Mouse (Mus musculus): ENCODE data around the gene Slc38a3. TPM values are rescaled to one million over a fixed set of nuclear protein-coding genes. Genes with fewer than 3 reads are reported as not detected.

Gene Slc38a3
- polyA plus RNA-seq, 1 experiment = not detected

GRCm38 (mm10) chr9:107648767-107649166, 20.6 kb downstream of the Slc38a3 start:
- H3K4me3 ChIP-seq (ENCODE audit: insufficient read depth, low read depth, low read length) = no peak overlapping the region
- TF ChIP-seq POLR2A (IDR thresholded peaks at IDR 0.05; ENCODE audit: insufficient read depth, low read depth, low read length) = no peak
- no peak for TF ChIP-seq CTCF (IDR thresholded peaks at IDR 0.05; ENCODE audit: insufficient read depth, low read depth, low read length)
- H3K27ac ChIP-seq (ENCODE audit: insufficient read depth, low read depth, low read length) = no peak overlapping the region
- peaks cover 11% of the 10 kb centered on the region for H3K4me1 ChIP-seq (ENCODE audit: control insufficient read depth, insufficient read depth, low read length)
- 85% methylated on average over 3 of the region's 3 CpGs for WGBS

DNA sequence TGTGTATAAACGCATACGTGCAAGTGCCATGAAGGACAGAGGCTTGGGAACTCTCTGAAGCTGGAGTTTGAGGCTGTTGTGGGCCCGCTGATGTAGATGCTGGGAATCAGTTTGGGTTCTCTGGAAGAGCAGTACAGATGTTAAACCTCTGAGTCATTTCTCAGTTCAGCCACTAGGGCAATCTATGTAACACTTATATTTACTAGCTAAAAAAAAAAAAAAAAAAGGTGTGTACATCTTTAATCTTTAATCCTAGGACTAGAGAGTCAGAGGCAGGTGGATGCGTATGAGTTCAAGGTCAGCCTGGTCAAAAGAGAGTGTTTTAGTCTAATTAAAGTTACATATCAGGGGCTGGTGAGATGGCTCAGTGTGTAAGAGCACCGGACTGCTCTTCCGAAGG, 22.4 kb downstream of the Slc38a3 start:
- 92% methylated on average over 6 of the region's 6 CpGs for WGBS
- Histone ChIP-seq H3K4me3 (ENCODE audit: insufficient read depth, low read depth, low read length) (no peak overlapping the region), H3K4me1 (ENCODE audit: control insufficient read depth, insufficient read depth, low read length) (peaks cover 11% of the 10 kb centered on the region), H3K27ac (ENCODE audit: insufficient read depth, low read depth, low read length) (no peak overlapping the region)
- TF ChIP-seq CTCF (IDR thresholded peaks at IDR 0.05; ENCODE audit: insufficient read depth, low read depth, low read length) (no peak), POLR2A (IDR thresholded peaks at IDR 0.05; ENCODE audit: insufficient read depth, low read depth, low read length) (no peak)

DNA sequence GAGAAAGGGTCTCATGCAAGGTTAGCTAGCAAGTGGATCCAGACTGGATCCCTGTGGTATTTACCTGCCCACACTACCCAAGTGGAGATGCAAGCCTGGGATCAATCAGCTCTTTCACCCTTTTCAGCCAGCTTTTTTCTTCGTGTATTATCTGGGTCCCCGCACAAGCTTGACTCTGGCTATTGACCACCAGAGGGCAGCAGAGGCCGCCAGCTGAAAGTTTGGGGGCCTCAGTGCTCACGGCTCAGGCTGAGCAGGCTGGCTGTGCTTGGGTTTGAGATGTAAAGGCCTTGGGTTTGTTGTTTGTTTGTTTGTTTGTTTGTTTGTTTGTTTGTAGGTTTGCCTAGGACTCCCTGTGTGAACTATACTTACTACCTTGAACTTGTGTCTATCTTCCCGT, 23.8 kb downstream of the Slc38a3 start:
- Histone ChIP-seq H3K4me1 (ENCODE audit: control insufficient read depth, insufficient read depth, low read length) (peaks cover 9% of the 10 kb centered on the region), H3K4me3 (ENCODE audit: insufficient read depth, low read depth, low read length) (no peak overlapping the region), H3K27ac (ENCODE audit: insufficient read depth, low read depth, low read length) (no peak overlapping the region)
- TF ChIP-seq POLR2A (IDR thresholded peaks at IDR 0.05; ENCODE audit: insufficient read depth, low read depth, low read length) = no peak
- TF ChIP-seq CTCF (IDR thresholded peaks at IDR 0.05; ENCODE audit: insufficient read depth, low read depth, low read length) = peak; percentile 89
- WGBS = 16% methylated on average over 5 of the region's 5 CpGs

- TF ChIP-seq CTCF (IDR thresholded peaks at IDR 0.05; ENCODE audit: insufficient read depth, low read depth, low read length) (no peak), POLR2A (IDR thresholded peaks at IDR 0.05; ENCODE audit: insufficient read depth, low read depth, low read length) (no peak)
- Histone ChIP-seq H3K4me1 (ENCODE audit: control insufficient read depth, insufficient read depth, low read length) (peaks cover 4% of the 10 kb centered on the region), H3K27ac (ENCODE audit: insufficient read depth, low read depth, low read length) (no peak overlapping the region), H3K4me3 (ENCODE audit: insufficient read depth, low read depth, low read length) (no peak overlapping the region)
- WGBS = 52% methylated on average over 7 of the region's 7 CpGs
Measured at GRCm38 (mm10) chr9:107645153-107645510, 24.2 kb downstream of the Slc38a3 start.

DNA sequence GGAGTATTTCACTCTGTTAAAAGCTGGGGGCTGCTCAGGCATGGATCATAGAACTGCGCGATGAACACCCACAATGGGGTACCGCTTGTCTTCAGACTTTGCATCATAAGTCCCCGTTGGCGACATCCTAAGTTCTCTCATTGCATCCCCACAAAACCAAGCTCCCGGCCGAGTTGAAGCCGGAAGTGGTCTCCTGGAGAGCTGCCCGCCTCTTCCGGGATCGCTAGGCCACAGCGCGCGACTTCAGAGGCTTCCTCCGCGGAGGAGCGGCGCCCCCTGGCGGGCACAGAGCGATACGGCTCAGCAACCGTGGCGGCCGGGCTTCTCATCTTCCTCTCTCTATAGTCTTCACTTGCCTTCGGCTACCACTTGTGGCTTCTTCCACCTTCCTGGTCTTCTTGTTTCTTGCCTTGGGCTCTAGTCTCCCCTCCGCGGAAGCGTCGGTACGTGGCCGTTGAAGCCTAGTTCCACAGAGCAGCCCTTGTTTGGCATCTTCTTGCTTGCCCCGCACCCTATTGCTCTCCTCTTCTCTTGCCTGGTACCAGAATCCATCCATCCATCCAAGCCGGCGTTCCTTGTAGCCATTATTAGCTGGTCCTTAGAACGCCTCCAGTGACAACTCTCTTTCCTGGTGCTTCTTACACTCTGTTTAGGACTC, 24.7 kb downstream of the Slc38a3 start:
- H3K4me1 ChIP-seq (ENCODE audit: control insufficient read depth, insufficient read depth, low read length) = peaks cover 3% of the 10 kb centered on the region
- 3% methylated on average over 35 of the region's 35 CpGs for WGBS
- H3K27ac ChIP-seq (ENCODE audit: insufficient read depth, low read depth, low read length) = peak overlapping the region; percentile 32
- H3K4me3 ChIP-seq (ENCODE audit: insufficient read depth, low read depth, low read length) = peak overlapping the region; percentile 44
- TF ChIP-seq POLR2A (IDR thresholded peaks at IDR 0.05; ENCODE audit: insufficient read depth, low read depth, low read length) (peak; percentile 64), CTCF (IDR thresholded peaks at IDR 0.05; ENCODE audit: insufficient read depth, low read depth, low read length) (peak; percentile 98)

GRCm38 (mm10) chr9:107643544-107644214, 25.7 kb downstream of the Slc38a3 start:
- Histone ChIP-seq H3K4me3 (ENCODE audit: insufficient read depth, low read depth, low read length) (no peak overlapping the region), H3K4me1 (ENCODE audit: control insufficient read depth, insufficient read depth, low read length) (peaks cover 3% of the 10 kb centered on the region), H3K27ac (ENCODE audit: insufficient read depth, low read depth, low read length) (no peak overlapping the region)
- WGBS = 94% methylated on average over 13 of the region's 13 CpGs
- TF ChIP-seq CTCF (IDR thresholded peaks at IDR 0.05; ENCODE audit: insufficient read depth, low read depth, low read length) (no peak), POLR2A (IDR thresholded peaks at IDR 0.05; ENCODE audit: insufficient read depth, low read depth, low read length) (no peak)

- no peak overlapping the region for H3K4me3 ChIP-seq (ENCODE audit: insufficient read depth, low read depth, low read length)
- no peak overlapping the region for H3K27ac ChIP-seq (ENCODE audit: insufficient read depth, low read depth, low read length)
- TF ChIP-seq CTCF (IDR thresholded peaks at IDR 0.05; ENCODE audit: insufficient read depth, low read depth, low read length) = no peak
- peaks cover 8% of the 10 kb centered on the region for H3K4me1 ChIP-seq (ENCODE audit: control insufficient read depth, insufficient read depth, low read length)
- 40% methylated on average over 8 of the region's 8 CpGs for WGBS
Measured at GRCm38 (mm10) chr9:107641666-107642065, 27.7 kb downstream of the Slc38a3 start.

DNA sequence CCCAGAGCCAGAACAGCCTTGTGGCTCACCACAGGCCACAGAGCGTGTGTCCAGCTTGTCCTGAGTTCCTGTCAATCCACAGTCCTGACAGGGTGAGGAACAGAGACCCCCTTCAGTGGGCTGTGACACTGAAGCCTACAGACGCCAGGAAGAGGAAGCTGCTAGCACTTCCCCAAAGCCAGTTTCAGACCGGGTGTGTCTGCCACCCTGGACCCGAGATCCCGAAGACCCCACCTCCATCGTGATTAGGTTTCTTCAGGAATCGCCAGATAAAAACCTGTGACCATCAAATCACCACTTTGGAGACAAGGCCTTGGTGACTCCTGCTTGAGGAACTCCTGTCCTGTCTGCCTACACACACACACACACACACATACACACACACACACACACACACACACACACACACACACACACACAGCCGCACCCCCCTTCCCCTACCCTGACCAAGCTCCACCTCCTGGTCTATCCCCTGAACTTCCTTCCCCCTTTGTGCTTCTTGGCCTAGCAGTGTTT, 29.0 kb downstream of the Slc38a3 start:
- 51% methylated on average over 8 of the region's 8 CpGs for WGBS
- Histone ChIP-seq H3K4me1 (ENCODE audit: control insufficient read depth, insufficient read depth, low read length) (peaks cover 8% of the 10 kb centered on the region), H3K4me3 (ENCODE audit: insufficient read depth, low read depth, low read length) (no peak overlapping the region), H3K27ac (ENCODE audit: insufficient read depth, low read depth, low read length) (no peak overlapping the region)
- TF ChIP-seq CTCF (IDR thresholded peaks at IDR 0.05; ENCODE audit: insufficient read depth, low read depth, low read length) = no peak

DNA sequence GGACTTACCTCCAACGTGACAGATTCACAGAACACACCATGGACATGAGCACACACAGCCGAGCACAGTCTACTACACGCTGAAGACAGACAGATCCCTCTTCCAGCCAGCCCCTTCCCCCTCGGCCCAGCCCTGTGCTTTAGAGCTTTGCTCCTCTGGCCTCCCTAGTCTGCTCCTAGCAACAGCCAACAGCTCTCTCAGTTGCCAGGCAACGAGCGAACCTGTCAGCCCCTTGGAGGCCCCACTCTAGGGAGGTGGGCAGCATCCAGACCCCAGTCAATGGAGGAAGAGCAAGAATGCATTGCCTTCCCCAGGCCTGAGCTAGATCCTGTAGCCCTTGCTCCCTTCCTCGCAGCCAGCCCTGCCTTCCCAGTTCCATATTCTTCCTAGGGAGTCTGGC, 32.3 kb downstream of the Slc38a3 start:
- Histone ChIP-seq H3K27ac (ENCODE audit: insufficient read depth, low read depth, low read length) (no peak overlapping the region; the same call in 1 of the 2 replicates), H3K4me3 (ENCODE audit: insufficient read depth, low read depth, low read length) (no peak overlapping the region), H3K4me1 (ENCODE audit: control insufficient read depth, insufficient read depth, low read length) (peaks cover 23% of the 10 kb centered on the region)
- TF ChIP-seq POLR2A (IDR thresholded peaks at IDR 0.05; ENCODE audit: insufficient read depth, low read depth, low read length) = no peak
- TF ChIP-seq CTCF (IDR thresholded peaks at IDR 0.05; ENCODE audit: insufficient read depth, low read depth, low read length) = no peak
- 25% methylated on average over 7 of the region's 7 CpGs for WGBS
